Mouse (Mus musculus) B cell, adult 2 months (primary cell): Measurements from ENCODE around the gene Zmpste24.
"Not testable (repeated sequence)": the region's sequence is repeated elsewhere in the genome, so short reads cannot be mapped to it uniquely, and the experiment has no call there.

Experiments used
- DNase-seq, 2 experiments: peaks; one replicate each; pipeline ENCODE4 v3.0.0; 2022

Zmpste24 gene

DNA sequence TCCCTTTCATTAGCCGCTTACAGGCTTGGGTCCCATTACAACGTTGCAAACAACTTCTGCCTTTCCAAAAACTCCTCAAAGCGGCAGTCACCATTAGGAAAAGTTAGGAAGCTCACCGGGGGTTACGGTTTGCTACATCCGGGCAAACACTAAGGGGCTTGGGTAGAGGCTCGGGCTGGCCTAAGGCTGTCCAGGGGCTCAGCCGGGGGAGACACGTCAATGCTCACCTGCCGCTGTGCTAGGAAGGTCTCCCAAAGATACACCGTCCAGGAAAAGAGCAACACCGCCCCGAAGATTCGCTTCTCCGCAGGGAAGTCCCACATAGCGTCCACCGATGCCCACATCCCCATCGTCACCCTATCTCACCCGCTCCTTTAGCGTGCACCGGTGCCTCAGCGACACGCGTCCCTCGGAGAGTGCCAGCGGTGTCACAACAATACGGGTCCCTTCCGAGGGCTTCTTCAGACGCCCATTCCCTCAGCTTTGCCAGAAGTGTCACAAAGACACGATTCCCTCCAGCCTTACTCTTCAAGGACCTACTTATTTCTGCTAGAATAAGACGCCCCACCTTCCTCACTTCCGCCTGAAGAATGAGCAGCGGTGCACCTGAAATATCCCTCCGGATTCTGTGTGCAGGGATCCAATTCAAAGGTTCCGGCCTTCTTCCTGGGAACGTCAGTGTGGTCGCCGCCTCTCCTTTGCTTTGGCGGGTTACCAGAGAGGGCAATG lies at the start of gene Zmpste24:
Gene Zmpste24 (minus strand): TSS at position 592 of the 729 bp plus-strand sequence.
- peak; percentile 89 to 90 for DNase-seq

DNA sequence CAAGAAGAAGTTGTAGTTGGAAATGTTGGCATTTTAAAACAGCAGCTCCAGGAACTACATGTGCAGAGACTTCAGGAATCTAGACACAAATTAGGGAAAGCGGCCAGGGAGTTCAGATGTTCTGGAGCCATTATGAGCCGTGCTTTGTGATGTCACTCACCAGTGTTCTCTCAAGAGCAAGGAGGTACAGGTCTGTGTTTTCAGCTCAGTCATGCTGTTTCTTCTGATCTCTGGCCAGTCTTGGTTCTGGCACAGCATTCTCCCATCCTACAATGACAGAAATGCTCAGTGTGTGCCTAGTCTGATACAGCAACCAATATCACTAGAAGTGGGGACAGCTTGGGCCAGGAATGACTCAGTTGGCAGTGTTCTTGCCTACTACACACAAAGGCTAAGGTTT lies 11.1 kb upstream of the Zmpste24 start, which contains the start of gene Tmco2:
Gene Tmco2 (minus strand): TSS at position 101 of the 400 bp plus-strand sequence.
- DNase-seq = no peak

DNA sequence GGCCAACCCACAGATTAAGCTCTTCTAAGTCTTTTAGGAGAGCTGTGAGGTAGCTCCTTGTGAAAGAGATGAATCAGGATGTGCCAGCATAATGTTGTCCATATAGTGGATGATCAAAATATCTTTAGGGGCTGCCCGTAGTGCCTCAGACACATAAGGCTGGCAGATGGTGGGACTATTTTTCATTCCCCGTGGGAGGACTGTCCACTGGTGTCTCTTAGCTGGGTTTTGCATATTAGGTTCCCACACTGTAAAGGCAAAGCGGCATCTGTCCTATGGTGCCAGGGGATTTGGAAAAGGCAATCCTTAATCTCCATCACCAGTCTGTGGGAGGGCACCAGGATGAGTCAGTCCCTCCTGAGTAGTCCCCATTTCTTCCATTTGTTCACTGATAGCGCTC lies 5.3 kb upstream of the Zmpste24 start:
- no peak for DNase-seq

DNA sequence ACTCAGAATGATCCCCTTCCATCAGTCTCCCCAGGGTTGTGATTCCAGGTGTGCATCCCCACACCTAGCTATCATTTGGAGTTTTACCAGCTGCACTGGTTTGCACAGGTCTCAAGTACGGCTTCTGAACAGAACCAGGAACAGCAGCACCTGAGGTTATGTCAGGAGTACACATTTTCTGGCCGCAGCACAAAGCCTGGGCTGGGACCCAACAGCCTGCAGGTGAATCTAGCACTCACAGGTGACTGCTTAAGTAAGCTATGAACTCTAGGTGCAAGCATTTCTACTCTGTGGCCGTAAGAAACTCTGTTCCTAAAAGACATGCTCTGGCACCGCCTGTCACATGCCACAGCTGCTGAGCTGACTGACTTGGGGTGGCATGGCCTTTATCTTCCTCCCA lies 7.8 kb downstream of the Zmpste24 start:
- DNase-seq = no peak

DNA sequence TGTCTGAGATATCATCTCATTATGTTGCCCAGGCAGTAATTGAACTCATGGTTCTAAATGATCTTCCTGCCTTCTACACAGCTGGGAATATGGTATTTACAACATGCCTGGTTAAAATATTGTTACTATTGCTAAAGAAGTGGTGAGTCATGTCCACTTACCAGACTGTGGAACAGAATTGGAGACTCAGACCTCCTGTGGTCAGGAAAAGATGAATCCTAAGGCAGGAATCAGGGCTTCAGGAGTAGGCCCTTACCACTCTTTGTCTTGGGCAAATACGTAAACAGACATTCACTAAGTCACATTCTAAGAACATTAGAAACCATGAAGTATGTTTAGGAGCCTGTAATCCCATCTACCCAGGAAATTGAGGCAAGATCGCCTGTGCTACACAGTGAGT lies 9.3 kb downstream of the Zmpste24 start:
- no peak for DNase-seq

DNA sequence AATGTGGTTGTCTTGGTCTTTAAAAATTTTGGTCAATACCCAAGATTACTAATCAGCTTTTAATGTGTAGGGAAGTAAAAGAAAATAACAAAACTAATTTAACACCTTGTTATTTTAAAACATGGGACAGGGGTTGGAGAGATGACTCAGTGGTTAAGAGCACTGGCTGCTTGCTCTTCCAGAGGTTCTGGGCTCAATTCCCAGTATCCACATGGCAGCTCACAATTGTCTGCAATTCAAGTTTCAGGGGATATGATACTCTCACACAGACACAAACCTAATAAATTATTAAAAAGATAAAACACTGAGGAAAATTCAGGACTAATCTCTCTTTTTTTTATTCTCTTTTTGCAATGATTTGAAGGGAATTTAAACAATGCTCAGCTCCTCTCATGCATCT lies 13.5 kb downstream of the Zmpste24 start:
- DNase-seq = no peak

DNA sequence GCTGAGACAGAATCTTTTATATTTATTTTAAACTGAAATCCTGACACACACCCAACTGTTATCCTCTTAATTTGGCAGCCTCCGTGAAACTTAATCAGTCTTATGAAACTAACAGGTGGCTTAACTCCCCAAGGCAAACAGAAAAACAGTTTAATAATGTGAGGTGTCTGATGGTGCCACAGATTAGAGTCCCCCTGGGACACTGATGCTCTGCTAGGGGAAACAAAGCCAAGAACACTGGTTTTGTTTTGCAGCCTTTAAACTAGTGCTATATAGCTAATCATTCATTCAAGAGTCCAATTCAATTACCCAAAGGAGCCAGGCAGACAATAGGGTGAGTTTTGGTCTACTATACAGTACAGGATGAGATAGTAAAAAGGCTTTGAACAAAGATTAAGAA lies 17.6 kb downstream of the Zmpste24 start:
- DNase-seq = no peak

DNA sequence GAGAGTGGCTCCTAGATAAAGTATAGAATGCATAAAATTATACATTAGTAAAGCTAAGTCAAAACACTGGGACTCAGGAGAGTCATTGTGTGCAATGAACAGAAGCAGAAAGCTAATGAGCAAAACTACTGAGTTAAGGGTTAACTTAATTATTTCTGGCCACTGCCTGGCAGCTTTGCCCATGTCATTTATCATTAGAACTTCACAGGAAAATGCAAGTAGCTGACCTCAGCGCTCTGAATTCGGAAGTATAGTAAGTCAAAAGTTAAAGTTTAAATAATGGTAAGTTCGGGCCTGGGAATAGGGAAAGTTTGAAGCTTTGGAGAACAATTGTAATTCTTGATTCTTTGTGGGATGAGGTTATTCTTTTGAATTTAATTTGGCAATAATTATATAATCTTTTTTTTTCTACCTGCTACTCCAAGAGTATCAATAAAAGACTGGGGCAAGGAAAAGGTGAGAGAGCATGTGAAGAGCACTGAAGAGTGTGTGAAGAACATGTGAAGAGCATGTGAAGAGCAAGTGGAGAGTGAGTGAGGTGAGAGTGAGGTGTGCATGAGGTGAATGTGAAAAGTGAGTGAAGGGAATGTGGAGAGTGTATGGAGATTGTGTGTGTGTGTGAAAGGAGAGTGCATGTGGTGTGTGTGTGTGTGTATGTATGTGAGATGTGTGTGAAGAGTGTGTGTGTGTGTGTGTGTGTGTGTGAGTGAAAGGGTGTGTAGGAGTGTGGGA lies 20.0 kb downstream of the Zmpste24 start:
- DNase-seq = no peak

DNA sequence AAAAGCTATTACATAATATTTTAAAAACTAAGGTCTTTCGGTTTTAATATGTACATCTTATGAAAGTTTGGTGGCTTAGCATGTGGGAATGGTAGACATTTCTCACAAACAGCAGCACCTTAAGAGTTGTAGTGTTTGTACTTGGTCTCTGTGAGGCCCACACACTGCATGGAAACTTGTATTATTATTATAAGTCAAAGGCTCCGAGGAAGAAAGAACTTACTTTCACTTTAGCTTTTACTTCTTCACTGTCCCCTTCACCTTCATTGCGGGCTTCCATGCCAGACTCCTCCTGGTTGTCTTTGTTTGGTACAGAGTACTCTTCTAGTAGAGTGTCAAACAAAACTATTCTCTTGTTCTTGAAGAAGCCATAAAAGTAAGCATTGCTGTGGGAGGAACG lies 23.8 kb downstream of the Zmpste24 start:
- DNase-seq = no peak

DNA sequence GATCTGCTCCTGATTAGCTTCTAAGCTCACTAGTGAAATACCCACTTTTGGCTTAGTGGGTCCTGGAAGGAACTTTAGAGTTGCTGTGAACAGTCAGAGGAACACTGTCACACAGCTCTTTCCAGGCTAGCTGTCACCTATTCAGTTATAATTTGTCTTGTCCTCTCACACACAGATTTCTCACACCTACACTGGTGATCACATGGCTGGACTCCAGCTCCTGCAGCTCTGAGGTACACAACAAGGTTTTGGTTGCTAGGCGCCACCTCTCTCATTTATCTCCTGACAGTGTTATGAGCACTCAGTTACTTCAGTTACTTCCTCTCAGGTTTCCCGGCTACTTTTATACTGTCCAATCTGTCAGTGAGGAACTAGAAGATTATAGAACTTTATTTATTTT lies 32.7 kb downstream of the Zmpste24 start:
- DNase-seq = no peak

DNA sequence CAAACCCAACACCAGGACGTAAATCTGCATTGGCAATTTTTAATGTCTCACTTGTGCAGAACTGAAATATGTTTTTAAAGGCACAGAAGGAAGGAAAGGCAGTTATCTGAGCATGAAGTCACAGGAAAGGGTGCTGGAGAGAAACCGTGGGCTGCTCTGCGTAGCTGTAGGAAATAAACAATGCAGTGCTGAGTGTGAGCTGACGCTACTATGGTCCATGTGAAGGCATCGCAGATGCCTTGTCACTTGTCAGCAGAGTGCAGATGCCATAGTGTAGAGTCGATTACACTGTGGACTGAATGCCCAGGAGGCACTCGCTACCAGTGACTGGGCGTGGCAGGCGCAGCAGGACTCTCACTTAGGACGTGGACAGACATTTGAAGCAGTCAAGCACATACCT lies 38.8 kb downstream of the Zmpste24 start:
- DNase-seq = not testable (repeated sequence)

DNA sequence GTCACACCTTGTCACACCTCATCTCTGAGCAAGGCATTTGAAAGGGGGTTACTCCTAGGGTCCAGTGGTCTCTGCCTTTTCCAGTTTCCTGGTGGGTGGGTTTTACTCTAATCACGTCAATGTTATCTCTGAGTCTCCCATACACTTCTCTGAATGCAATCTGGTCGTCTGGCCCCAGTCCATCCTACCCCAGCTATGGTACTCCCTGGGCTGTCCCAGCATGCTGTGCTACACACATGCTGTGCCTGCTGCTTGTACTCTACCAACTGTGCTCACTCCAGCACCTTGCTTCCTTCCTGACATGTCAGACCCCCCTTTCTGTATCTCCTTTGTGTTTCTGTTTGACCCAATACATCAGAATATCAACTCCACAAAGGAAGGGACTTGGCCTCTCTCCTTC lies 41.0 kb downstream of the Zmpste24 start:
- DNase-seq = no peak

DNA sequence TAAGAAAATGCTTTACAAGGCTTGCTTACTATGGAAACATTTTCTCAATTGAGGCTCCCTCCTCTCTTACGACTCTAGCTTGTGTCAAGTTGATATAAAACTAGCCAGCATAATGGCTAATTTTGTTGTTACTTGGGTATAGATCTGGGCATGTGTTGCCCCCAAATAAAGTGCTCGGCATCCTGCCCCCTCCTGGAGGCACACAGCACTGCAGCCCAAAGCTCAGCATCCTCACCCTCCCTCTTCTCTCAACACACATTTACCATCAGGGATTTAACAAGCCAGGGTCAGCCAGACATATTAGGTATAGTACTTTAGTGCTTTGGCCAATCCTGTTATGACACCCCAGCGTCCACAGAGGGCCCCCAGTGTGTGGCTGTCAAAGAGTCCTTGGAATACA lies 41.7 kb downstream of the Zmpste24 start:
- DNase-seq = peak; percentile 67 to 68

DNA sequence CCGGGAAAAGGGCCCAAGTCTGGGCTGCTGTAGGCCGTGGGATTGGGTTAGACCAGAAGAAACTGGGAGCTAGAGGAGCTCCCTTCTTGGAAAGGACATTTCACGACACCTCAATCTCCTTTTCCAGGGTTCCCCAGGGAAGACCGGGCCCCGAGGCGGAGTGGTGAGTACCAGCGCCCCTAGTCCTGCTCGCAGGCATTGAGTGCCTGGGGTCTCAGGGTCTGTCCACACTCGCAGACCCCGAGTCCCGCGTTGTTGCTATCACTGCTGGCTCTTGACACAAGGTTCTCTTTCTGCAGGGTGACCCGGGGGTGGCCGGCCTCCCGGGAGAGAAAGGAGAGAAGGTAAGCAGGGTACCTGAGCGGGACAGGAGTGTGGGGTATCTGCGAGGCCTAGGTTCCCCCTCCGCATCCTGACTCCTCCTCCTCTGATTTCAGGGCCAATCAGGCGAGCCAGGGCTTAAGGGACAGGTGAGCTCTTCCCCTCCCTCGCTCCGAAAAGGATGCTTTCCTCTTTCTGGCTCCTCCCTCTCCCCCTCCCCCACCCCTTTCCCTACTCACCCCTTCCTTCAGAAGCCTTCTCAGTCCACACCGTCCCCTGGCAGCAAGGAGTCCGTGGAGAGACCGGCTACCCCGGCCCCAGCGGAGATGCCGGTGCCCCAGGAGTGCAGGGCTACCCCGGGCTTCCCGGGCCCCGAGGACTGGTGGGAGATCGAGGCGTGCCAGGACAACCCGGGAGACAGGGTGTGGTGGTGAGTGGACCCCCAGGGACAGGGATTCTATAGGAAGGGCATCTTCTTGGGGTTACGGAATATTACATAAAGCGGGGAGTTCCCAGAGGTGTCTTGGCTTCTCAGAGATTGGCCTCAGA lies 45.4 kb downstream of the Zmpste24 start:
- DNase-seq = no peak

DNA sequence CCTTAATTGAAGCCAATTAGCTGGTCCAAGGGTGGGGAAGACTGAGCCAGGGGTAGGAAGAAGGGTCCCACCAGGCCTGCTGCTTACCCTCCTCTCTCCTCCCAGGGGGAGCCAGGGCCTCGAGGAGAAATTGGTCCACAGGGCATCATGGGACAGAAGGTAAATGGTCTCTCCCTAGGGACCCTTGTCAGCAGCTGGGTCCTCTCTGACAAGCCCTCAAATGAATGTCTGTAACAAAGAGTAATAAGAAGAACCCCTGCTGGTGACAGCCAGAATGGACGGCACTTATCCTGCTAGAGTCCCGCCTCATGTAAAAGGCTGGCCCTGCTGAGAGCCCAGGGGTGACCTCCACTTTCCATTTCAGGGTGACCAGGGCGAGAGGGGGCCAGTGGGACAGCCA lies 46.2 kb downstream of the Zmpste24 start:
- DNase-seq = no peak

DNA sequence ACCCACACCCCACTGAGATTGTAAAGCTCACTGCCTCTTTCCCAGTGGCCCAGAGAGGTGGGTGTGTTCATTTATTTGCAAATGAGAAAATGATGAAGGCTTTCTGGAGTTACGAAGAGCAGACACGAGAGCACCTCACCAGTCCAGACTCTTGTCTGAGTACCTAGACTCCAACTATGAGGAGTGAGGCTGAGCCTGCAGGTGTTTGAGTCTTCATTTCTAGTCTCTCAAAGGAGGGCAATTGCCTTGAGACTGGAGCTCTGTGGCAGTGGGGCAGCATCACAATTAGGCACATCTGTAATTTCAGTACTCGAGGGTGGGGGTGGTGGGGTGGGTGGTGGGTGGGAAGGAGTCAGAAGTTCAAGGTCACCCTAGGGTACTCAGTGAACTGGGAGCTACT lies 55.1 kb downstream of the Zmpste24 start:
- no peak for DNase-seq

DNA sequence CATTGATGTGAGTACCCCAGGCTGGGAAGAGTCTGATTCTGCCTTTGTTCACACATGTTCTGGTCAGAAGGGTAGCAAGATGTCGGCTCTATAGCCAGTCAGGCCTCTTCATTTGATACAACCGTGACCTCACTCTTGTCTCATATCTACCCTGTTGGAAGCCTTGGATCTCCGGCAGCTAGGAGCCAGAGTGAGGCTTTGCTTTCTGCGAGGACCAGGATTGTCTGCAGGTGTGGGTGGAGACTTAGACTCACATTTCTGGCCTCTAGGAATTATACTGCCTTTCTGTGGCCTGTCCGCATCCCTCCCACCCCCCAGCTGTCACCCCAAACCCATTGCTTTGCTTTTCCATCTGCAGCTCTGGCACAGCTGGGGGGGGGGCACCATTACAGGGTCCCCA lies 55.6 kb downstream of the Zmpste24 start:
- no peak for DNase-seq

DNA sequence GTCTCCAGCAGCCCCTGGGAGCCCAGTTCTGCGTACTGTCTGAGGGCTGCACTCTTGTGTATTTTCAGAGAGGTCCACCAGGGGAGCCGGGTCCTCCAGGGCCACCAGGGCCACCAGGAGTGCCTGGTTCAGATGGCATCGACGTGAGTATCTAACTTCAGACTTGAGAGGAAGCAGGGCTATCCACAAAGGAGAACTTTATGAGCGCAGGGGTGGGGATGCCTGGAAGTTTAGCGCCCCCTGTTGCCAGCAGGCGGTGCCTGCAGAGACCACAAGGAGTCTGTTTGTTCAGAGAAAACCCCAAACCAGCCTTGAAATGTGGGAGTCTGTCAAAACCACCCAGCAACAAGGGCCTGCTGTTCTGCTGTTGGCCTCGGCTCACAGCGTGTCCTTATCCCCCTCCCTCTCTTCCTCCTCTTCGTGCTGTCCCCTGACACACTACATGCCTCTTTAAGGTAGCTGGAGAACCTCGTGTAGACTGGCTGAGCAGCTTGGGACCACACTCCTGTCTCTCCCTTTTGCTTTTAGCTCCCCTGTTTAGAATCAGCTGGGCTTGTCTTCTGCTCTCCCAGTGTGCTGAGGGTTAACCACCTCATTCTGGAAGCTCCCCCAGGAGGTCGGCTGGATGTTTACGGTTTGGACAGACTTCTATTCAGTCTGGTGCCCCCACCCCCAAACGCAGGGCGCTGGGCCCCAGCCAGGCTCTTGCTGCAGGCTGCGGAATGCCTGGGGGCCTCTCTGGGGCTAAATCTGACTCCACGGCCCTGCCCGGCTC lies 57.0 kb downstream of the Zmpste24 start:
- peak; percentile 84 for DNase-seq

DNA sequence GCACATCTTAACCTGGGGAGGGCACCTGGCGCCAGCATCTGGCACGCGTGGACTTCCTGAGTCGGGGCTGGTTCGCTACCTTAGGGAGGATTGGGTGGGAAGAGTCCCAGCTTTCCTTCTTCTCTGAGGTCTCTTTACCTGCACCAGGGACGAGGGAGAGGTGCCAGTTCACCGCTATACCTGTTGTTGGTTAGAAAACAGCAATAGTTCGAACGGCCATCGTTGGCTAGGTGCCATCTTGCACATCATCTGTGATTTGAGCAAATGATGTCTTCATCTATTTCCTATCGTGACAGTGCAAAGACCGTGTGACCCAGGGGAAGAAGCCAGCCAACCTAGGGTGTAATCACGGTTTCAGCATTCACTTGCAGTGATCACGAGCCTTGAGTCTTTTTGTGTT lies 57.7 kb downstream of the Zmpste24 start:
- DNase-seq = no peak

DNA sequence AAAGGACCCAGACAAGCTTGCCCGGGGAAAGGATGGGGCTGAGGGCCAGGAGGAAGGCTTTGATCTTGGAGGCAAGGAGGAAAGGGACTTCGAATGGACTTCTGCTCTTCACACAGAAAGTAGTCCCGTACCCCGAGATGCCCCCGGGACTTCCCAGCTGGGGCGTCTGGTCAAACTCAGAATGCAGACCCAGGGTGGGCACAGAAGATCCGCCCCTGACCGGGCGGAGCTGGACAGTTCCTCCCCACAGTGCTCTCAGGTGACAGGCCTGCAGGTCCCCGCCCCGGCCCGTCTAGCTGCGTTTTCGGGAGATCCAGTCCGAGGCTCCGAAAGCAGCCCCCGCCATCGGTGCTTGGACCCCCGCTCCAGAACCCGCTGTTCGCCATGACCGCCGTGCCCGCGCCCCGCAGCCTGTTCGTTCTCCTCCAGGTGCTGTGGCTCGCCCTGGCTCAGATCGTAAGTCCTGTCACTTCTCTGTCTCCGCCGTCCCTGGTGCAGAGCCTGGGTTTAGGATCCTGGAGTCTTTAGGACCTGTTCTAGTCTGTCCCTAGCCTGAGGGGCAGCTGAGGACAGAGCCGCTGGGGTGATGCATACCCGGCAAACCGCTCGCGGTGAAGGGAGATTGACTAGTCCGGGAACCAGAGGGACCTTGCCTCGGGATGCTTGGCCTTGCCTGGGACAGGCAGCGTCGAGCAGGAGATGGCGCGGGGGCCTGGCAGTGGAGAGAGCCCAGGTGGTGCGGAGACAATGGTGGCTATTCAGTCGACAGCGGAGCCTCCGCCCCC lies 58.5 kb downstream of the Zmpste24 start, which contains the start of gene Col9a2:
Gene Col9a2 (plus strand): TSS at position 55 of the 785 bp plus-strand sequence.
- no peak for DNase-seq

DNA sequence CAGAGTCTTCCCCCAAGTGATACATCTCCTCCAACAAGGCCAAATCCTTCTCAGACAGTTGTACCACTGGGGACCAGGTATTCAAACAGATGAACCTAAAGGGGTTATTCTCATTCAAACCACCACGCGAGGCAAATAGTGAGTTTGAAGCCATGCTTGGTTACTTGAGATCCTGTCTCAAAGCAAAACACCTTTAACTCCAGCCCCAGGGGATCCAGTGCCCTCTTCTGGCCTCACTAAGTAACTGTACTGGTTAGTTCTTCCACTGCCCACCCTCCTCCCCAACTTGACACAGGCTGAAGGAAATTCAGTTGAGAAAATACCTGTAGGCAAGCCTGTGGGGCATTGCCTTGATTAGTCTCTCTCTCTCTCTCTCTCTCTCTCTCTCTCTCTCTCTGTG lies 65.0 kb downstream of the Zmpste24 start:
- DNase-seq = peak; percentile 53 to 62

DNA sequence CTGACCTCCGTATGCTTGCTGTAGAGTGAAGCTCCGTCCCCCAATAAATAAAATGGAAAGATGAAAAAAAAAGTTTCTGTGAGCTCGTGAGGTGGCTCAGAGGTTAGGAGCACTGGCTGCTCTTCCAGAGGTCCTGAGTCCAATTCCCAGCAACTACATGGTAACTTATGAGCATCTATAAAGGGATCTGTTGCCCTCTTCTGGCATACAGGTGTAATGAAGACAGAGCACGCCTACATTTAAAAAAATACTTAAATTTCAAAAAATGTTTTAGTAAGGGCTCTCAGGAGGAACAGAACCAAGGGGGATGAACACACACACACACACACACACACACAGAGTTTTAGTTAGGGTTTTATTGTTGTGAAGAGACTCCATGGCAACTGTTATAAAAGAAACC lies 66.6 kb downstream of the Zmpste24 start:
- DNase-seq = no peak
